Mouse (Mus musculus) kidney, adult 9 months (tissue): ENCODE results near the gene Olfr625-ps1.
"Not testable (repeated sequence)": the region's sequence is repeated elsewhere in the genome, so short reads cannot be mapped to it uniquely, and the experiment has no call there.

Experiments used
- DNase-seq: peaks from one replicate; pipeline ENCODE4 v3.0.0; 2022

Olfr625-ps1 gene

DNA sequence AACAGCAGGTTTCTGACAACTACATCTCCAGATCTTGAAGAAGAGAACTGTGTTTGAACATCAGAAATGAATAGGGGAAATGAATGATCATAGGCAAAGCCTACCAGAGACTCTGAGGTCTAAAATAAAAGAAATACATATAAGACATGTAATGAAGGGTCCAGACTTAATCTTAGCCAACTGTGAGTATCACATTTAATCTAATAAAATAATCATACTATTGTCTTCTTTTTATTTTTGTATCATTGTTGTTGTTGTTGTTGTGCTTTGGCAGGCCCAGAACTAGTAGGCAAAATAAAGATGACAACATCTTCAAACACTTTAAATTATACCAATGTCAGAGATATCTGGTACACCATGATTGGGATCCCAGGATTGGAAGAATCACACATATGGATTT is at the start of gene Olfr625-ps1:
Olfr625-ps1 (plus strand) TSS at position 301 of the 400 bp plus-strand sequence.
- DNase-seq, result no peak

DNA sequence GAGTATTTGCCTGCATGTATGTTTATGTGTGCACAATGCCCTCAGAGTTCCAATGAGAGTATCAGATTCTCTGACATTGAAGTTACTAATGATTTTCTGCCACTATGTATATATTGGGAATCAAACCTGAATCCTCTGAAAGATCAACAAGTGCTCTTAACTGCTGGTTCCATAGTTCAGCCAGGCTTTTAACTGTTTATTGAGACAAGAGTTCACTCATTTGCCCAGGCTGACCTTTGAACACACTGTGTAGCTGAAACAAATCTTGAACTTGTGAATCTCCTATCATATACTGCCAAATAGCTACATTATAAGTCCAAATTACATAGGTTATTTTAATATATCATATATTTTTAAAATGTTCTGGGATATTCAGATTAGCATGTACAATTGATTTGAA is 45.7 kb upstream of the Olfr625-ps1 start:
- no peak for DNase-seq

DNA sequence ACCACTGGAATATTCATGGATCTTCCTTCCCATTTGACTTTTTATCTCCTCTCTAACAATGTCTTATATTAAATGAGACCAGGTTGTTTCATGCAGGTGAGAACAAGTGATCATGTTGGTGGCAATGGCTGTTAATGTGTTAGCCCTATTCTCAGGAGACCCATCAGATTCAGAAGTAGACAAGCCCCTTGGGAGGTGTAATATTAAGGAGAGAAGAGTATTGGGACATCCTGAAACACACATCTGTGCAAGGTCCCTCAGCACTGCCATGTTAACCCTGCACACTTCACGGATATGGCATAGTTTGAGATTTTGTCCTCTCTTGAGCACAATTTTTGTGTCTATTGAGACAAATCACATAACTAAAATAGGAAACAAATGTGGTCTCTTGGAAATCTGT is 39.9 kb upstream of the Olfr625-ps1 start, which contains the start of gene Olfr622:
Olfr622 (minus strand) TSS at position 101 of the 400 bp plus-strand sequence.
- DNase-seq, result no peak

DNA sequence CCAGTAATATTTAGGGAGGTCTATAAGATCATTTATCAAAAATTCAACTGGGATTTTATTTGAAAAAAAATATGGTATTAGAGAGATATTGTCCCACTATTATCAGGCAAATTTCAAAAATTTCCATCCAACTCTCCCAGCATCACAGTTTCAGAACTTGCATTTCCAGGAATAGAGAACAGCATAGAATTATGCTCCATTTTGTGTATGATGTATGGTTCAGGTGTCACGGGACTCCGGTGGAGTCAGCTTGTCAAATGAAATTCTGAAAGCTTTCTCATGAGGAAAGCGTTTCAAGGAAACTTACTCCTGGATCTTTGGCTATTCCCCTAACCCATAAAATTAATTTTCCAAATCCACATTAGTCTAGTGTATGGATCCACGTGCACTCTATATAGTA is 38.5 kb upstream of the Olfr625-ps1 start:
- no peak for DNase-seq

DNA sequence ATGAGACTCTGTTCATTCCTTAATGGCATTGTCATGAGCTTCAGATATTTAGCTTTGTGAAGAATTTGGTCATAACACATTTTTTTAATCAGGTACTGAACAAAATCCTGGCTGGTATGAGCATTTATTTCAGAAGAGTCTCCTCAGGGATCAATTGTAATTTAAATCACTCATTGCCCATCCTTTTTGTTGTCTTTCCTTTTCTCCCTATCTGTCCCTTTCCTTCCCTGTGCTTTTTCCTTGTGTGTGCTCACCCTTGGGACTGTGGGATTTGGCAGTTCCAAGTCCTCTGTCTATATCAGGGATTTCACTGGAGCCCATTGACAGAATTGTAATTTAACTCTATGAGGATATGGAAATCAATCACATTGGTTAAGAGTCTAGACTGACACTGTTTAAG is 18.9 kb upstream of the Olfr625-ps1 start, which contains the start of gene Olfr623:
Olfr623 (minus strand) TSS at position 101 of the 400 bp plus-strand sequence.
- no peak for DNase-seq

DNA sequence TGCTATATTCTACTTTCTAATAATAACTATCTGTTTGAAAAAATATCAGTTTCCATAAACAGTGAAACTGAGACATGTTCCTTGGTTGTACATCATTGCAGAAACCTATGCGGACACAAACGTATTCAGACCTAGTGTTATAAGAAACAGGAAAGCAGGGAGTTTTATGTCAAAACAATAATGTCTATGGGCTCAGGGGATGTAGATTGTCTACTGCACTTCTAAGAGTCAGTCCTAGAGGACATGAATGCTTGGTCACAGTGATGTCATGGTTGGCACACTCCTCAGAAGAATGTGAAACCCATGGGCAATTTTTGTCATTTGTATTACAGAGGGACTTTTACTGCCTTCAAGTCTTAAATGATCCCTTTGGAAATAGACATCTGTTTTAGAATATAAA is 11.4 kb upstream of the Olfr625-ps1 start, which contains the start of gene Olfr624:
Olfr624 (minus strand) TSS at position 101 of the 400 bp plus-strand sequence.
- DNase-seq, result no peak

DNA sequence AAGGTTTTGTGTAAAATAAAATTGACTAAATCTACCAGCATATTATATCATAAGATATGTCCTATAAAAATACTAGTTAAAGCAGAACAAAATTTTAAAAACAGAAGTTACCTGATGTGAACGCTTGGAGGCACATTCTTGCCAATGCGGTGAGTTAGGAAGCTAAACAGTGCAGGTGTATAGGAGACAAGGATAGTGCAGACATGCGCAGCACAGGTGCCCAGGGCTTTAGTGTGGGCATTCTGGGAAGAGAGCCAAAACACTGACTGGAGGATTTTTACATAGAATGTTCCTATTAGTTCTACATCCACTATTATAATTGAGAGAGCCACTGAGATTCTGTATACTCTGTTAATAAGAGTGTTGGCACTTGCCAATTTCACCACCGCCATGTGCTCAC is 16.9 kb downstream of the Olfr625-ps1 start:
- no peak for DNase-seq

DNA sequence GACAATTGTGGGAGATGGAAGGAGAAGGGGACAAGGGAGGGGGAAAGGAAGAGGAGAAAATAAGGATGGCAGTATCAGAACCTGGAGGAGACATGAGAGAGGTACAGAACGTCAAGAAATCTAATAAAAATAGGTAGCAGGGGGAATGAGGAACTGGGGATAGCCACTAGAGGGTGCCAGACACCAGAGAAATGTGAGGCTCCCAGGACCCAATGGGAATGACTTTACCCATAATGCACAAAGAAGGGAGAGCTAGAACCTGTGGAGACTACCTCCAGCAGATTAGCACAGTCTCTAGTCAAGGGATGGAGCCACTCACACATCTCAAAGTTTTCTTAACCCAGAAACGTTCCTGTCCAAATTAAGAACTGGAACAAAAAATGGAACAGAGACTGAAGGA is 29.5 kb downstream of the Olfr625-ps1 start:
- peak; percentile 3 for DNase-seq

DNA sequence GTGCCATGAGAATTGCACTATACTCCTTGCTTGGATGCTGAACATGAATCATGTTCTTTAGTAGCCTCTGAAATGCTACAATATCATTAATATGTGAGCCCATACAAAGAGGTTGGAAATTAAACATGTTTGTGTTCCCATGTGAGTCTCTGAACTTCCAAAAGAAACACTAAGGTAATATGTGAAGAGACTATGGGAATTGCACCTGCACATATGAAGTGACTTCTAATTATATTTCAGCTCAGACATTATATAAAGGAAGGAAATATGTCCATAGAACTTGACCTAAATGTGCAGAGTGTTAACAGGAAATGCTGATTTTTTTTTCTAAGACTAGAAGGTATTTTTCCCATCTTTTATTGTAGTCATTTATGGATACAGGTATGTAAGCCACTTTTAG is 31.9 kb downstream of the Olfr625-ps1 start, which contains the start of gene Olfr243:
Olfr243 (plus strand) TSS at position 301 of the 400 bp plus-strand sequence.
- no peak for DNase-seq

DNA sequence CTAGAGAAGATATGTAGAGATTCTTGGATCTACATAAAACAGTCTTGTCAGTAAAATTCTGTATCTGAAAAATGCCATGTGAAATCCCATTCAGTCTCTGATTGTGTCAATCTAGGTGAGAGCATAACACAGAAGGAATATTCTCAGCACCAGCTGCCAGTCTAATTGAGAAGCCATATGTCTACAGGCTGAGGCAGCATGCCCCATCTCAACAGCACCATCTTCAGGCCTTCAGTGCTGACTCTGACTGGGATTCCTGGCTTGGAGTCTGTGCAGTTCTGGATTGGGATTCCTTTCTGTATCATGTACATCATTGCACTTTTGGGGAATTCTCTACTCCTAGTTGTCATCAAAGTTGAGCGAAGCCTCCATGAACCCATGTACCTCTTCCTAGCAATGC is 33.9 kb downstream of the Olfr625-ps1 start:
- not testable (repeated sequence) for DNase-seq

DNA sequence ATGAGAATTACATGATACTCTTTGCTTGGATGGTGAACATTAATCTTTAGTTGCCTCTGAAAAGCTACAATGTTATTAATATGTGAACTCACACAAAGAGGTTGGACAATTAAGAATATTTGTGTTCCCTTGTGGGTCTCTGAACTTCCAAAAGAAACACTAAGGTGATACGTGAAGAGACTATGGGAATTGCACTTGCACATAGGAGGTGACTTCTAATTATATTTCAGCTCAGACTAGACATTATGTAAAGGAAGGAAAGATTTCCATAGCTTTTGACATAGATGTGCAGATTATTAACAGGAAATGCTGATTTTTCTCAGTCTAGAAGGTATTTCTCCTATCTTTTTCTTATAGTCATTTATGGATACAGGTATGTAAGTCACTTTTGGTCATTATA is 47.6 kb downstream of the Olfr625-ps1 start, which contains the start of gene Olfr628:
Olfr628 (plus strand) TSS at position 301 of the 400 bp plus-strand sequence.
- DNase-seq, result no peak
